Mouse (Mus musculus) MEL (cell line): ENCODE data around the gene Tnfrsf11a.
A peak's percentile ranks its signal among the peaks of the same experiment; 100 is the strongest.

Experiments
- BHLHE40 ChIP-seq: IDR thresholded peaks from 2 replicates; pipeline ENCODE4 v1.6.1; 2012; ENCODE audit warnings: low read depth, mild to moderate bottlenecking, inconsistent platforms, low read length, improper control_type of control experiment, borderline replicate concordance
- CTCF ChIP-seq, 3 experiments: IDR thresholded peaks in 2 of 3; conservative IDR thresholded peaks in 1 of 3; 2 replicates each; pipeline ENCODE4 v1.5.1; 2011 to 2012; ENCODE audit warnings: low read length in 3 of 3, low read depth in 2 of 3, mild to moderate bottlenecking in 2 of 3, improper control_type of control experiment in 1 of 3, inconsistent platforms in 1 of 3, mixed read lengths in 1 of 3, moderate library complexity in 1 of 3; ENCODE audit not compliant: control insufficient read depth in 1 of 3, insufficient read depth in 1 of 3, poor library complexity in 1 of 3, severe bottlenecking in 1 of 3
- GABPA ChIP-seq: IDR thresholded peaks from 2 replicates; pipeline ENCODE4 v1.6.1; 2012; ENCODE audit warnings: low read depth, mild to moderate bottlenecking, inconsistent platforms, low read length, improper control_type of control experiment, moderate library complexity
- HCFC1 ChIP-seq: IDR thresholded peaks from 2 replicates; pipeline ENCODE4 v1.6.1; 2012; ENCODE audit warnings: low read depth, mild to moderate bottlenecking, inconsistent platforms, low read length, improper control_type of control experiment, moderate library complexity
- JUND ChIP-seq: IDR thresholded peaks from 2 replicates; pipeline ENCODE4 v1.6.1; 2011; ENCODE audit warnings: low read depth, mild to moderate bottlenecking, improper control_type of control experiment, low read length
- MAFK ChIP-seq: IDR thresholded peaks from 2 replicates; pipeline ENCODE4 v1.6.1; 2011; ENCODE audit warnings: low read depth, mild to moderate bottlenecking, low read length, improper control_type of control experiment, borderline replicate concordance
- MAZ ChIP-seq: IDR thresholded peaks from 2 replicates; pipeline ENCODE4 v1.6.1; 2012; ENCODE audit warnings: low read depth, mild to moderate bottlenecking, inconsistent platforms, low read length, improper control_type of control experiment
- NELFE ChIP-seq: IDR thresholded peaks from 2 replicates; pipeline ENCODE4 v1.6.1; 2011; ENCODE audit warnings: low read depth, low read length, improper control_type of control experiment
- POLR2A ChIP-seq, 2 experiments: IDR thresholded peaks; 2 replicates each; pipeline ENCODE4 v1.6.1; 2011 to 2012; ENCODE audit warnings: low read length in 2 of 2, mild to moderate bottlenecking in 2 of 2, control low read depth in 1 of 2, improper control_type of control experiment in 1 of 2, low read depth in 1 of 2, moderate library complexity in 1 of 2; ENCODE audit not compliant: control insufficient read depth in 1 of 2, insufficient read depth in 1 of 2, poor library complexity in 1 of 2
- RCOR1 ChIP-seq: IDR thresholded peaks from 2 replicates; pipeline ENCODE4 v1.6.1; 2012; ENCODE audit warnings: low read depth, mild to moderate bottlenecking, inconsistent platforms, low read length, improper control_type of control experiment
- USF1 ChIP-seq: IDR thresholded peaks from 2 replicates; pipeline ENCODE4 v1.6.1; 2014; ENCODE audit warnings: low read depth, mild to moderate bottlenecking, inconsistent platforms, low read length, improper control_type of control experiment, moderate library complexity
- USF2 ChIP-seq, 2 experiments: IDR thresholded peaks; 2 replicates each; pipeline ENCODE4 v1.6.1; 2011 to 2012; ENCODE audit warnings: improper control_type of control experiment in 2 of 2, low read length in 2 of 2, borderline replicate concordance in 1 of 2, inconsistent platforms in 1 of 2, low read depth in 1 of 2, mild to moderate bottlenecking in 1 of 2; ENCODE audit not compliant: insufficient read depth in 1 of 2
- ZKSCAN1 ChIP-seq: IDR thresholded peaks from 2 replicates; pipeline ENCODE4 v1.6.1; 2012; ENCODE audit warnings: low read depth, mild to moderate bottlenecking, inconsistent platforms, low read length, improper control_type of control experiment, moderate library complexity

DNA sequence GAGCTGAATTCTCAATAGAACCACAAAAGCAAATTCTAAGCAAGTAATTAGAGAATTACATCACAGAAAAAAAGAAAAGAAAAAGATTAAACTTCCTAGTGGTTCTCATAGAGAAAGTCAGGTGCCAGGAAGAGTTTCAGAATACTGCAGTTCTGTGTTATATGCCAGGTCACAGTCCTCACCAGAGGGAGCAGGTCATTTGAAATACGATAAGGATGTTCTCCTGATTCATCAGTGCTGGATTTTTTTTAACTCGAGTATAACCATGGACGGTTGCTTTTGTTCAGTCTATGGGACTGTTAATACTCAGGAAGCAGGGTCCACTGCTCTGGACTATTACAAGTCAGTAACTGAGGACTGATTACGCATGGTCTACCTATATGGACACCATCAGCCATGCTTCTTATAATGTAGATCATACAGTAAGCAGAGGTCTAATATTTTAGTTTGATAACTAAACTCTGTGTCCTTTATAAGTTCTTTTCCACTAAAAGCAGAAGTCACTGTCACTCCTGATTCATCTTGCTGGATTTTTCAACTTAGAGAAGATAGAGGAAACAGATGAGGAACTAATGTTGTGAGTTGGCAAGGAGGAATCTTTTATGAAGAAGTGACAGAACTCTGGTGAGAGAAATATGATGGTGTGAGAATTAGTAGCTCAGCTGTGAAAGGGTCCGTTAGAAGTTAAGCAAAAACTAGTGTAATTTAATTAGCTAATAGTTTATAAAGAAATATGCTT is 33.5 kb upstream of the Tnfrsf11a start:
- TF ChIP-seq JUND: no peak
- no peak for TF ChIP-seq POLR2A (IDR thresholded peaks at IDR 0.05; ENCODE audit: control insufficient read depth in 1 of 2, insufficient read depth in 1 of 2, low read depth in 1 of 2, low read length in 2 of 2, poor library complexity in 1 of 2)
- no peak for TF ChIP-seq USF2 (IDR thresholded peaks at IDR 0.05; ENCODE audit: borderline replicate concordance in 1 of 2, insufficient read depth in 1 of 2, low read depth in 1 of 2, low read length in 2 of 2)
- no peak for TF ChIP-seq USF1
- no peak for TF ChIP-seq GABPA
- TF ChIP-seq CTCF (IDR thresholded peaks at IDR 0.05 in 2 of 3, conservative IDR thresholded peaks at IDR 0.05 in 1 of 3; ENCODE audit: control insufficient read depth in 1 of 3, insufficient read depth in 1 of 3, low read depth in 2 of 3, low read length in 3 of 3, poor library complexity in 1 of 3, severe bottlenecking in 1 of 3): no peak
- TF ChIP-seq RCOR1: peak; percentile 62
- TF ChIP-seq MAFK: no peak
- no peak for TF ChIP-seq HCFC1
- TF ChIP-seq ZKSCAN1: no peak
- TF ChIP-seq NELFE: no peak
- no peak for TF ChIP-seq BHLHE40
- no peak for TF ChIP-seq MAZ
